Mouse (Mus musculus) hematopoietic stem cell, adult 5-6 weeks (primary cell): ENCODE measurements around the gene Ddx17. TPM values are rescaled to one million over a fixed set of nuclear protein-coding genes. Genes with fewer than 3 reads are reported as not detected.

Source experiments
- ATAC-seq, 2 experiments: fragments of 125-278 bp in 1 of 2; replicated peaks in 1 of 2; 2 replicates each; pipeline ENCODE4 v1.8.0; 2016 to 2017; ENCODE audit warnings: inconsistent platforms in 2 of 2, mild to moderate bottlenecking in 2 of 2, moderate number of reproducible peaks in 2 of 2, low read depth in 1 of 2, moderate TSS enrichment in 1 of 2; ENCODE audit not compliant: low FRiP score in 2 of 2, poor library complexity in 2 of 2, severe bottlenecking in 2 of 2, insufficient read depth in 1 of 2, low TSS enrichment in 1 of 2
- total RNA-seq: library from RNA; stranded (forward); fragments of 172-1452, 232-1000 nt; gene quantifications from 2 replicates; pipeline ENCODE4 v1.2.3, GENCODE M21; 2017

Gene Ddx17
- total RNA-seq, result 243 and 272 TPM in 2 replicates

DNA sequence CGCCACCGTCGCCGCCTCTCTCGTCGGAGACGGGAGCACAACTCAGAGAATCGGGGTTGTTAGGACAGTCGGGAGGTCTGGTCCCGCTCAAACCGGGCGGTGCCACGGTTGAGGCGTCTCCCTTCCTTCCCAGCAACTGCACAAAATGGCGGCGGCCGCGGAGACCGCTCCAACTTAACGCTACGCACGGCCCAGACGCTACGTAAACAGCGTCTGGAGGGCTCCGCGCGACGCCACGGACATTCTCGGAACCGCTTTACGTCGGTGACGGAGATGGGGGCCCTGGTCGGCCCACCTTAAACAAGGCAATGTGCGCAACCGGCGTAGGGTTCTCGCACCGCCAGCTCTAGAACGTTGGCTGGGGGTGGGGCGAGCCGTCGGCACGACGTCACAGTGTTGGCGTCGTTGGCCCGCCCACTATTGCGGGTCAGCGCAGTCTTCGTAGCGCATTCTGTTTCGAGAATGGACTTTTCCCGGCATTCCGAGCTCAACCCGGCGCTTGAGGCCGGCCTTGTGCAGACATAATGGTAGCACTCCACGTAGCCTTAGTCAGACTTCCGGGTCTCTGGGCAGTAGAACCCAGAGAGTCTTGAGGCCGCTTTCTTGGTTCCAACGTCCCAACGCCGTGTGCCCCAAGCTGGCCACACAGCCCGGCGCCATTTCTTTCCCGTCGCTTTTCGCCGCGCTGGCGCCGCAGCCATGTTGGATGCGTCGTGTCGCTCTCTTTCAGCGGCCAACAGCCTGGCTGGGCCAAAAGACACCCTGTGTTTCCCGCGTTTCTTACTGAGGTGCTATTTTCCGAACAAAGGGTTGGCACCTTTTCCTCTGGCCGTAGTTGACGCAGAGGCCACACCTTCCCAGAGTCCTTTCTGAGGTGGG is at the start of gene Ddx17:
Gene Ddx17 (minus strand): TSS at position 332 of the 879 bp plus-strand sequence.
- peak; percentile 96 to 98 for ATAC-seq

- ATAC-seq, result no peak
Measured at GRCm38 (mm10) chr15:79581581-79581980, 35.0 kb upstream of the Ddx17 start.

DNA sequence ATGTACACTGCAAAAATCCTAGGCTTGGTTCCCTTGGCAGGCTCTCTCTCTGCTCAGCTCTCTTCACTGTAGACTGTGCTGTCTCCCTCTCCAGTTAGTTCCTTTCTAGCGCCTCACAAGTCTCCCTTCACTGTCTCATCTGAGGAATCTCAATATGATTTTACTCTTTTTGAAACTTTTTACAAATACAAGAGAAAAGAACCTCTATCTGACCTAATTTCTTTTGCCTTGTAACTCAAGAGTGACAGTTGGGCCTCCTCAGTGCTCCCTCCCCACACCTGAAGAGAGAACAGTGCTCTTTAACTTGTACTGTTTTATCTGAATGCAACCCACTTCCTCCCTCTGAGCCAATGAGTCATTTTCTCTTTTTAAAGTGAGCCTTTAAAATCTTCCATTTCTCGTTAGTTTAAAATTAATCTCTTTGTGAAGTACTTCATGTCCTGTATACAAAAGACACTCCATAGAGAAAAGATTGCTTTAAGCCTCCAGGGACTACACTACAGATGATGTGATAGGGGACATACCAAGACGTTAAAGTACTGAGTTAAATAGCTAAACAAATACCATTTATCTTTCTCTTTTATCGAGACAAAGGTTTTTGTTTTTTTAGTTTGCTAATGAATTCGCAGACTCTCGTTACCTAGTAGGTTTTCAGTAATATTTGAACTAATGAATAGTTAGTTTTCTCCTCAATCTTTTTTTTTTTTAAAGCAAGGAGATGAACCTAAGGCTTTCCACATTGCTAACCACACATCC is 31.3 kb upstream of the Ddx17 start:
- ATAC-seq, result no peak

GRCm38 (mm10) chr15:79576947-79577346 is 30.4 kb upstream of the Ddx17 start:
- no peak for ATAC-seq

- no peak for ATAC-seq
Measured at GRCm38 (mm10) chr15:79575543-79576222, 29.1 kb upstream of the Ddx17 start.

- ATAC-seq, result no peak
Measured at GRCm38 (mm10) chr15:79562417-79562816, 15.9 kb upstream of the Ddx17 start.

DNA sequence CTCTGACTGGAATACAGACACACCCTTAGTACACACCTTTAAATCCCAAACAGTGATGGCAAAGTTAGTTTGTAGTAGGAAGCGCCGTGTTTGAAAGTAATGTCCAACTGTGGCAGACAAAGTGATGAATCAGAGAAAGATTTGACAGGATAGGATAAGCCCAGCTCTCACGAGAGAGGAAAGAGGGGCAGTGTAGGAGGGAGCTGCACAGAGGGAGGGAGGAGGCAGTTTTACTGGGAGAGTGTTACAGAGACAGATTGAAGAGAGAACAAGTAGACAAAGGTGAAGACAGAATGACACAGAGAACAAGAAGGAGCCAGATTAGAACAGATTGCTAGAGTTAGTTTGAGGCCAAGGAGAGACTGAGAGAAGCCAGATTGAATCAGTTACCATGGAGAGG is 13.1 kb upstream of the Ddx17 start:
- ATAC-seq, result no peak

DNA sequence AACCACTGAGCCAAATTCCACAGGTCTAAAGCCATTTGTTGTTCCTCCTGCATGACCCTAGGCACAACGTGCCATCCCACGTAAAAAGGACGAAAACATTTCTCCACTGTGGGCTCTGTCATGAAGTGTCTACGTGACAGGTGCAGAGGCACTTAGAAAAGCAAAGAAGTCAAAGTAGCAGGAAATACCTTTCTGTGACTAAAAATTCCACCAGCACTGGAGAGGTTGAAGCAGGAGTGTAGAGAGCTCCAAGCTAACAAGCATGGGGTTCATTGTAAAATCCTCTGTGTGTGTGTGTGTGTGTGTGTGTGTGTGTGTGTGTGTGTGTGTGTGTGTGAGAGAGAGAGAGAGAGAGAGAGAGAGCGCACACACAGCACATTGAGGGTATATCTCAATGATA is 6.0 kb upstream of the Ddx17 start:
- ATAC-seq, result no peak

- no peak for ATAC-seq
Measured at GRCm38 (mm10) chr15:79548226-79548625, 1.7 kb upstream of the Ddx17 start.

DNA sequence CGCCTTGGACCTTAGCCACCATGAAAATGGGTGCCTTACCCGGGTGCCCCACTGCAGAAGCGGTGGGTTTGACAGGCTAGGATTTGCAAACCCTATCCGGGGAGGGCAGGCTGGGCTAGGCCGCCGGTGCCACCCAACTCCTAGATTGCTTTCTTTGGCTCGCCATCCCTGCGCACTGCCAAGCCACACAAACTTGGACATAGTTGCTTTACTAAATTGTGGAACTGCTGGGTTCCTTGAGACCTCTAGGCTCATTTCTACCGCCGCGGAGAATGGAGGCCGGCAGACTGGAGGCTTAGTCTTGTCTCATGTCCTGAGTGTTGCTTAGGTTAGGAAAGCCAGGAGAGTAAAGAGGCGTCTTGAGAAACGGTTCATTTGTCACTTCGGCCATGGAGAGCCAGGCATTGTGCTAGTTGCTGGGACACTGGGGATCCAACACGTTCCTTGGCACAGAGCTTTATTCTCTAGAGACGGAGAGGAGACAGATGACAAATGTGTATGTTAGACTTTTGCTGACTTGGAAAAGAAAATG is 814 bp upstream of the Ddx17 start:
- no peak for ATAC-seq

- no peak for ATAC-seq
Measured at GRCm38 (mm10) chr15:79545921-79546399, 581 bp downstream of the Ddx17 start.

DNA sequence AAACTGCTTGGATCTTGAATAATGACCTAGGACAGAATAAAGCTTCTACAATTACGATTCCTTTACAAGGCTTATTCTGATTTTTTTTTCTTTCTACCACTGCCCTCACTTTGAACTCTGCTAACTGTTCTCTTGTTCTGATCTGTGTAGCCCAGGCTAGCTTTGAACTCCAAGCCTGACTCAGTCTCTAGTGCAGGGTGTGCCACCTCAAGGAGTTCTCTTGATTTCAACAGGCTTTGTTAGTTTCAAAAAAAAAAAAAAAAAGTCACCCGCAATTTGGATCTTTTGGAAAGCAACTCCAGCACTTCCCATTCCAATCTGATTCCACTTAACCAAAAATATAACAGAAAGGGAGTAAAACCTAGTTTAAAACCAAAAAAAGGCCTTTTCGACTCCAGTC is 1.0 kb downstream of the Ddx17 start:
- ATAC-seq, result no peak

DNA sequence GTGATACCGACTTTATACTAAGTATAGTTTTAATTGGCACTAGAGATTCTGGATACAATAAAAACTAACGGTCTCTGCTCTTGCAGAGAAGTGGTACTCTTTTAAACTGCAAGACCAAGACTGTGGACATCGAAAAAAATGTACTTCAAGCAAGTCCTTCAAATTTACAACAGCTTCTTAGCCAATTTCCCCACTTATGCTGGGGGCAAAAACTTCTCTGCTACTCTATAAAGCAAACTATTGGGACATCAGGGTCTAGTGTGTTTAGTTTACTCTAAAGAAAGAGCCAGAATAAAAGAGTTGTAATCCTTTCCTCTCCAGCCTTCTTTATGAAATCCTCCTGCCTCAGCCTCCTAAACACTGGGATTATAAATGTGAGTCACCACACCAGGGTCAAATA is 2.6 kb downstream of the Ddx17 start:
- ATAC-seq, result no peak

- no peak for ATAC-seq
Measured at GRCm38 (mm10) chr15:79533796-79534195, 12.7 kb downstream of the Ddx17 start.

DNA sequence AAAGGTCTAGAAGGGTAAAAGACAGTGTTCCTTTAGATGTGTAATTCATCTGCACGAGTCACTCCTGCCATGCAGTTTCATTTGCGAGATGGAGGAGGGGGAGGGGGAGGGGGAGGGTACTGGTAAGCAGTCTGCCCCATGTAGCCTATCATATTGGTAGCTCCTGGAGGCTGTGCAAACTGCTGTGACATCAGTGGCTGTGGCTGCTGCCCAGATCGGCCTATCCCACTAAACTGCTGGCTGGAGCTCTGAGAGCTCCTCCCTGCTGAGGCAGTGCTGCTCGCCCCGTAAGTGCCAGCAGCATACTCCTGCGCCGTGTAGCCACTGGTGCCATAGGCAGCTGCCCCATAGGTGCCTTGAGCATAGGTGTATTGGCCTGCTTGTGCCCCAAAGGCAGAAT is 16.6 kb downstream of the Ddx17 start:
- no peak for ATAC-seq

DNA sequence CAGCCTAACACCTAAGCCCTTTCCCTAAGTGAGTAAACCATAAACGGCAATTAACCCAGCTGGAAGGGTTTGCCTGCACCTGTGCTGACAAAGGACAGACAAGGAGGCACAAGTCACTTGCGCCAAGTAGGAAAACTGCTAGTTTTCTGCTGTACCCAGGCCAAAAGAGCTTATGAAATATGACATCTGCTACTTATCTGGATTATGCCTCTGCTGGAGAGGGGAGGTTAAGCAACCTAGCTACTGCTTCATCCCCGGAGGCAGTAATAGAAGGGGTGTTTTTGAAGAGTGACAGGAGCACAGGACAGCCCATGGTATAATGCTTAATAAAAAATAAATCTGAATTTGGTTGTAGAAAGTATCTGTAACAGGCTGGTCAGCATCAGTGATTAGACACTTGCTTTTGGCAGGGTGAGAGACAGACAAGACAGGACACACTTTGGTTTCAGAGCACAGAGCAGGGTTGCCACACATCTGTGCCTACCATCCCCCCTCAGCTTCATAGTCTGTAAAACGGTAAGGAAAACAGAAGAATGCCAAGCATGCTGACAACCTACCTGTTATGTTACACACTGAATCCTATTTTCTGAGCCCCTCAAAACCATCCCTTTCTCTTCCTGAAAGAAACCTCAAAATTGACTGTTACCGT is 18.4 kb downstream of the Ddx17 start:
- ATAC-seq, result no peak

DNA sequence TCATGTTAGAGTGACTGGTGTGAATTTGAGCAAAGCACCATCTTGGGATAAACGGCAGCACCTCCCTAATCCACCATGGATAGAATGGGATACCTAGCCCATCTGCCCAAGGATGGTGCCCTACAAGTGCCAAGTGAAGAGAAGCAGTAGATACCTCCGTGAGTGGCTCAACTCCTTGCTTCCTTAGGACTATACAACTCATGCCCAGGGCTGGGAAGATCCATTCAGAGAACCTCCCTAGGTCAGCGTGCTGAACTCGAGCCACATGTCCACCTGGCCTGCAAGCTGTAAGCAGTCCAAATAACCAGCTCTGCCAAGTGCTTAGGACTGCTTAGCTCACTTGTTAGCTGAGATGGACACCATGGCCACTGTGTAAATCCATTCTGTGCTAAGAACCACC is 19.3 kb downstream of the Ddx17 start:
- ATAC-seq, result no peak
